Mouse (Mus musculus) MEL (cell line): Measurements from ENCODE around the gene Zfp683.

Experiments
- CTCF ChIP-seq, 3 experiments: IDR thresholded peaks in 2 of 3; conservative IDR thresholded peaks in 1 of 3; 2 replicates each; pipeline ENCODE4 v1.5.1; 2011 to 2012; ENCODE audit warnings: low read length in 3 of 3, low read depth in 2 of 3, mild to moderate bottlenecking in 2 of 3, improper control_type of control experiment in 1 of 3, inconsistent platforms in 1 of 3, mixed read lengths in 1 of 3, moderate library complexity in 1 of 3; ENCODE audit not compliant: control insufficient read depth in 1 of 3, insufficient read depth in 1 of 3, poor library complexity in 1 of 3, severe bottlenecking in 1 of 3
- EP300 ChIP-seq, 2 experiments: IDR thresholded peaks; 2 replicates each; pipeline ENCODE4 v1.6.1; 2011; ENCODE audit warnings: improper control_type of control experiment in 2 of 2, low read length in 2 of 2, low read depth in 1 of 2, mild to moderate bottlenecking in 1 of 2
- GABPA ChIP-seq: IDR thresholded peaks from 2 replicates; pipeline ENCODE4 v1.6.1; 2012; ENCODE audit warnings: low read depth, mild to moderate bottlenecking, inconsistent platforms, low read length, improper control_type of control experiment, moderate library complexity
- POLR2AphosphoS2 ChIP-seq: IDR thresholded peaks from 2 replicates; pipeline ENCODE4 v1.6.1; 2011; ENCODE audit warnings: low read length, improper control_type of control experiment
- RAD21 ChIP-seq: IDR thresholded peaks from 2 replicates; pipeline ENCODE4 v1.6.1; 2011; ENCODE audit warnings: mild to moderate bottlenecking, low read depth, low read length, improper control_type of control experiment
- TCF12 ChIP-seq: IDR thresholded peaks from 2 replicates; pipeline ENCODE4 v1.6.1; 2014; ENCODE audit warnings: low read depth, mild to moderate bottlenecking, inconsistent platforms, low read length, improper control_type of control experiment, moderate library complexity
- ZNF384 ChIP-seq: IDR thresholded peaks from 2 replicates; pipeline ENCODE4 v1.6.1; 2012; ENCODE audit warnings: low read depth, mild to moderate bottlenecking, inconsistent platforms, low read length, improper control_type of control experiment

GRCm38 (mm10) chr4:134016767-134017166, 36.9 kb upstream of the Zfp683 start:
- TF ChIP-seq POLR2AphosphoS2 (no peak), RAD21 (no peak), ZNF384 (no peak), EP300 (IDR thresholded peaks at IDR 0.05; ENCODE audit: low read depth in 1 of 2, low read length in 2 of 2) (no peak), CTCF (IDR thresholded peaks at IDR 0.05 in 2 of 3, conservative IDR thresholded peaks at IDR 0.05 in 1 of 3; ENCODE audit: control insufficient read depth in 1 of 3, insufficient read depth in 1 of 3, low read depth in 2 of 3, low read length in 3 of 3, poor library complexity in 1 of 3, severe bottlenecking in 1 of 3) (no peak), GABPA (no peak), TCF12 (no peak)
